Mouse (Mus musculus): ENCODE measurements at regions not wholly inside any gene's neighbourhood (a gene's known extent, or its start where the extent isn't known, plus 50 kb on each side); places are given as distances from the start of the nearest gene placed in this dataset.

- no peak for TF ChIP-seq POLR2A (IDR thresholded peaks at IDR 0.05; ENCODE audit: extremely low read depth, insufficient read depth, low read length)
- no peak for TF ChIP-seq CTCF (IDR thresholded peaks at IDR 0.05; ENCODE audit: extremely low read depth, insufficient read depth, low read length)
These were observed 290.3 kb downstream of the Lrrc3b start for GRCm38 (mm10) chr14:15148516-15148915.
